Mouse (Mus musculus) A20 (cell line): ENCODE results near the gene Akap14.

ENCODE experiments used
- DNase-seq: peaks from one replicate; pipeline ENCODE4 v3.0.0-alpha.2; 2011; ENCODE audit warnings: low read depth, low spot score

Gene Akap14

DNA sequence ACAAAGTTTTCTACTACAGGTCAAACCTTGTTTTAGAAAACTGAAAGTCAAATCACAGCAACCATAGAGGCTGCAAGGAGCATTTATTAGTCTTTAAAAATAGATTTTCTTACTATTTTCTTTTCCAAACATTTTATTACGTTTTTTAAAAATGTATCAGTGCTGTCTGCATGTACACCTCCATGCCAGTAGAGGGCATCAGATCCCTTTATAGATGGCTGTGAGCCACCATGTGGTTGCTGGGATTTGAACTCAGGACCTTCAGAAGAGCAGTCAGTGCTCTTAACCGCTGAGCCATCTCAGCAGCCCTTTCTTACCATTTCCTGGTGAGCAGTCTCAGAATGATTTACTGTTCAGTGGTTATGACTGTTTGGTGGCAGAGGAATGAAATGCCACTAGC lies 64.8 kb downstream of the Akap14 start:
- no peak for DNase-seq
